Mouse (Mus musculus): Measurements from ENCODE around the gene Ror1. TPM values are rescaled to one million over a fixed set of nuclear protein-coding genes. Genes with fewer than 3 reads are reported as not detected.
A peak's percentile ranks its signal among the peaks of the same experiment; 100 is the strongest.

Gene Ror1
- polyA plus RNA-seq, 1 experiment from 2014 or later: 8.3 TPM

- DNase-seq (ENCODE audit: low spot score) (peak; percentile 45), ATAC-seq (replicated peaks; ENCODE audit: low FRiP score, low read depth) (no peak)
- Histone ChIP-seq H3K36me3 (ENCODE audit: insufficient read depth, low read length) (no peaks in the 10 kb centered on the region), H3K27me3 (ENCODE audit: insufficient read depth, low read length) (no peaks in the 10 kb centered on the region), H3K9ac (ENCODE audit: low read depth, low read length) (no peak overlapping the region), H3K9me3 (replicated peaks; ENCODE audit: low read length) (no peaks in the 10 kb centered on the region), H3K27ac (no peak overlapping the region), H3K4me1 (replicated peaks; ENCODE audit: insufficient read depth, low read length) (no peaks in the 10 kb centered on the region), H3K4me2 (ENCODE audit: low read length) (no peak overlapping the region), H3K4me3 (replicated peaks; ENCODE audit: low read depth, low read length) (no peak overlapping the region)
- no peak for TF ChIP-seq CTCF (IDR thresholded peaks at IDR 0.05; ENCODE audit: low read depth)
- 74% methylated on average over 4 of the region's 4 CpGs for WGBS
These were observed 49.2 kb downstream of the Ror1 start for GRCm38 (mm10) chr4:100144744-100145143.

- Histone ChIP-seq H3K27ac (no peak overlapping the region), H3K27me3 (ENCODE audit: insufficient read depth, low read length) (no peaks in the 10 kb centered on the region), H3K4me1 (replicated peaks; ENCODE audit: insufficient read depth, low read length) (0 out of 2 replicates have a peak, but pooled peaks cover 4% of the 10 kb centered on the region), H3K36me3 (ENCODE audit: insufficient read depth, low read length) (no peaks in the 10 kb centered on the region), H3K9ac (ENCODE audit: low read depth, low read length) (no peak overlapping the region), H3K4me2 (ENCODE audit: low read length) (no peak overlapping the region), H3K9me3 (replicated peaks; ENCODE audit: low read length) (no peaks in the 10 kb centered on the region), H3K4me3 (replicated peaks; ENCODE audit: low read depth, low read length) (no peak overlapping the region)
- TF ChIP-seq CTCF (IDR thresholded peaks at IDR 0.05; ENCODE audit: low read depth): no peak
- 86% methylated on average over 1 of the region's 1 CpGs for WGBS
- DNase-seq (ENCODE audit: low spot score) (no peak), ATAC-seq (replicated peaks; ENCODE audit: low FRiP score, low read depth) (no peak)
These were observed 55.2 kb downstream of the Ror1 start for GRCm38 (mm10) chr4:100150797-100151196.

- Histone ChIP-seq H3K4me1 (replicated peaks; ENCODE audit: insufficient read depth, low read length) (0 out of 2 replicates have a peak, but pooled peaks cover 4% of the 10 kb centered on the region), H3K27me3 (ENCODE audit: insufficient read depth, low read length) (no peaks in the 10 kb centered on the region), H3K4me2 (ENCODE audit: low read length) (no peak overlapping the region), H3K9ac (ENCODE audit: low read depth, low read length) (no peak overlapping the region), H3K36me3 (ENCODE audit: insufficient read depth, low read length) (no peaks in the 10 kb centered on the region), H3K4me3 (replicated peaks; ENCODE audit: low read depth, low read length) (no peak overlapping the region), H3K9me3 (replicated peaks; ENCODE audit: low read length) (no peaks in the 10 kb centered on the region), H3K27ac (no peak overlapping the region)
- 51% methylated on average over 7 of the region's 7 CpGs for WGBS
- ATAC-seq (replicated peaks; ENCODE audit: low FRiP score, low read depth) (no peak), DNase-seq (ENCODE audit: low spot score) (no peak)
- no peak for TF ChIP-seq CTCF (IDR thresholded peaks at IDR 0.05; ENCODE audit: low read depth)
These were observed 59.1 kb downstream of the Ror1 start for GRCm38 (mm10) chr4:100154560-100155130.

- TF ChIP-seq CTCF (IDR thresholded peaks at IDR 0.05; ENCODE audit: low read depth): no peak
- H3K27ac ChIP-seq: no peak overlapping the region
- WGBS: 84% methylated on average over 3 of the region's 3 CpGs
- H3K36me3 ChIP-seq (ENCODE audit: insufficient read depth, low read length): no peaks in the 10 kb centered on the region
- no peak overlapping the region for H3K4me3 ChIP-seq (replicated peaks; ENCODE audit: low read depth, low read length)
- no peak overlapping the region for H3K4me2 ChIP-seq (ENCODE audit: low read length)
- ATAC-seq (replicated peaks; ENCODE audit: low FRiP score, low read depth) (no peak), DNase-seq (ENCODE audit: low spot score) (no peak)
- no peak overlapping the region for H3K9ac ChIP-seq (ENCODE audit: low read depth, low read length)
- H3K9me3 ChIP-seq (replicated peaks; ENCODE audit: low read length): no peaks in the 10 kb centered on the region
- 0 out of 2 replicates have a peak, but pooled peaks cover 4% of the 10 kb centered on the region for H3K4me1 ChIP-seq (replicated peaks; ENCODE audit: insufficient read depth, low read length)
- no peaks in the 10 kb centered on the region for H3K27me3 ChIP-seq (ENCODE audit: insufficient read depth, low read length)
These were observed 60.1 kb downstream of the Ror1 start for GRCm38 (mm10) chr4:100155731-100156130.

GRCm38 (mm10) chr4:100158401-100158800 is 62.8 kb downstream of the Ror1 start:
- 89% methylated on average over 5 of the region's 5 CpGs for WGBS
- no peaks in the 10 kb centered on the region for H3K27me3 ChIP-seq (ENCODE audit: insufficient read depth, low read length)
- ATAC-seq (replicated peaks; ENCODE audit: low FRiP score, low read depth) (no peak), DNase-seq (ENCODE audit: low spot score) (no peak)
- TF ChIP-seq CTCF (IDR thresholded peaks at IDR 0.05; ENCODE audit: low read depth): no peak
- no peak overlapping the region for H3K4me3 ChIP-seq (replicated peaks; ENCODE audit: low read depth, low read length)
- H3K4me2 ChIP-seq (ENCODE audit: low read length): no peak overlapping the region
- 0 out of 2 replicates have a peak, but pooled peaks cover 4% of the 10 kb centered on the region for H3K4me1 ChIP-seq (replicated peaks; ENCODE audit: insufficient read depth, low read length)
- no peak overlapping the region for H3K27ac ChIP-seq
- no peaks in the 10 kb centered on the region for H3K36me3 ChIP-seq (ENCODE audit: insufficient read depth, low read length)
- no peak overlapping the region for H3K9ac ChIP-seq (ENCODE audit: low read depth, low read length)
- no peaks in the 10 kb centered on the region for H3K9me3 ChIP-seq (replicated peaks; ENCODE audit: low read length)

GRCm38 (mm10) chr4:100160156-100160555 is 64.6 kb downstream of the Ror1 start:
- Histone ChIP-seq H3K4me1 (replicated peaks; ENCODE audit: insufficient read depth, low read length) (no peaks in the 10 kb centered on the region), H3K4me2 (ENCODE audit: low read length) (no peak overlapping the region), H3K27me3 (ENCODE audit: insufficient read depth, low read length) (no peaks in the 10 kb centered on the region), H3K9me3 (replicated peaks; ENCODE audit: low read length) (no peaks in the 10 kb centered on the region), H3K9ac (ENCODE audit: low read depth, low read length) (no peak overlapping the region), H3K27ac (no peak overlapping the region), H3K36me3 (ENCODE audit: insufficient read depth, low read length) (no peaks in the 10 kb centered on the region), H3K4me3 (replicated peaks; ENCODE audit: low read depth, low read length) (no peak overlapping the region)
- TF ChIP-seq CTCF (IDR thresholded peaks at IDR 0.05; ENCODE audit: low read depth): no peak
- DNase-seq (ENCODE audit: low spot score) (no peak), ATAC-seq (replicated peaks; ENCODE audit: low FRiP score, low read depth) (no peak)

GRCm38 (mm10) chr4:100165790-100166189 is 70.2 kb downstream of the Ror1 start:
- no peak overlapping the region for H3K27ac ChIP-seq
- no peaks in the 10 kb centered on the region for H3K4me1 ChIP-seq (replicated peaks; ENCODE audit: insufficient read depth, low read length)
- no peaks in the 10 kb centered on the region for H3K9me3 ChIP-seq (replicated peaks; ENCODE audit: low read length)
- ATAC-seq (replicated peaks; ENCODE audit: low FRiP score, low read depth): no peak
- H3K36me3 ChIP-seq (ENCODE audit: insufficient read depth, low read length): no peaks in the 10 kb centered on the region
- no peak for TF ChIP-seq CTCF (IDR thresholded peaks at IDR 0.05; ENCODE audit: low read depth)
- no peak overlapping the region for H3K9ac ChIP-seq (ENCODE audit: low read depth, low read length)
- H3K4me2 ChIP-seq (ENCODE audit: low read length): no peak overlapping the region
- H3K27me3 ChIP-seq (ENCODE audit: insufficient read depth, low read length): no peaks in the 10 kb centered on the region
- no peak overlapping the region for H3K4me3 ChIP-seq (replicated peaks; ENCODE audit: low read depth, low read length)
- WGBS: 68% methylated on average over 7 of the region's 7 CpGs
- peak; percentile 52 for DNase-seq (ENCODE audit: low spot score)
